Mouse (Mus musculus): ENCODE measurements around the gene Otub2. TPM values are rescaled to one million over a fixed set of nuclear protein-coding genes. Genes with fewer than 3 reads are reported as not detected.
"Not testable (repeated sequence)": the region's sequence is repeated elsewhere in the genome, so short reads cannot be mapped to it uniquely, and the experiment has no call there.

Otub2 gene
- total RNA-seq, 1 experiment from 2014 or later = 3.7 TPM

- not testable (repeated sequence) for DNase-seq
Observed at GRCm38 (mm10) chr12:103444261-103444660, 55.8 kb downstream of the Otub2 start.

GRCm38 (mm10) chr12:103445060-103445459 lies 56.6 kb downstream of the Otub2 start:
- no peak for DNase-seq

- DNase-seq = no peak
Observed at GRCm38 (mm10) chr12:103453361-103453760, 64.9 kb downstream of the Otub2 start.

Other genes with a start within 250 kb of the Otub2 start
- gene Prima1, start 146.5 kb upstream of the Otub2 start, total RNA-seq (2021) = 2.1 and 2.3 TPM in 2 replicates
- gene Fam181a, start 77.7 kb upstream of the Otub2 start, total RNA-seq (2021) = not detected in 2 replicates
- 1.1 and 2.2 TPM in 2 replicates for gene Asb2, start 32.7 kb upstream of the Otub2 start, total RNA-seq (2021)
- 0.90 and 0.93 TPM in 2 replicates for gene 9330161L09Rik, start 19.1 kb downstream of the Otub2 start, total RNA-seq (2021)
- 92.3 and 99.1 TPM in 2 replicates for gene Ddx24, start 37.1 kb downstream of the Otub2 start, total RNA-seq (2021)
- gene Ifi27, start 45.5 kb downstream of the Otub2 start, total RNA-seq (2021) = 1,163 and 1,199 TPM in 2 replicates
- 15.4 and 19.7 TPM in 2 replicates for gene Ifi27l2a, start 55.0 kb downstream of the Otub2 start, total RNA-seq (2021)
- not detected in 2 replicates for gene Ifi27l2b, start 68.5 kb downstream of the Otub2 start, total RNA-seq (2021)
- gene Ppp4r4, start 143.6 kb downstream of the Otub2 start, total RNA-seq (2021) = 2.9 and 3.2 TPM in 2 replicates
- gene Serpina10, start 242.8 kb downstream of the Otub2 start, total RNA-seq (2021) = 2.9 and 17.0 TPM in 2 replicates

Data from adrenal gland, postnatal 14 days (tissue).